Mouse (Mus musculus) neural tube, embryonic 14.5 days (tissue): Measurements from ENCODE around the gene Gfi1b. TPM values are rescaled to one million over a fixed set of nuclear protein-coding genes. Genes with fewer than 3 reads are reported as not detected.

ENCODE experiments used
- ATAC-seq: fragments of 200-750 bp; cut with Nextera tagmentation; 2 replicates; pipeline ENCODE4 v1.8.0; 2017; ENCODE audit warnings: low read depth, mild to moderate bottlenecking, moderate TSS enrichment, moderate library complexity
- H3K27ac ChIP-seq: fragments of 300-500 bp; sonication (generic); 2 replicates; pipeline ENCODE4 v1.5.1; 2014; ENCODE audit warnings: low read depth, mild to moderate bottlenecking, control low read depth, low read length, moderate library complexity, mixed read lengths
- H3K27me3 ChIP-seq: fragments of 300-500 bp; sonication (generic); 2 replicates; pipeline ENCODE4 v1.6.1; 2014; ENCODE audit warnings: low read length; ENCODE audit not compliant: control insufficient read depth, insufficient read depth
- H3K36me3 ChIP-seq: fragments of 300-500 bp; sonication (generic); 2 replicates; pipeline ENCODE4 v1.6.1; 2014; ENCODE audit warnings: low read length, mixed read lengths; ENCODE audit not compliant: control insufficient read depth, insufficient read depth
- H3K4me1 ChIP-seq: fragments of 300-500 bp; sonication (generic); 2 replicates; pipeline ENCODE4 v1.6.1; 2014; ENCODE audit warnings: low read length; ENCODE audit not compliant: control insufficient read depth, insufficient read depth
- H3K4me2 ChIP-seq: fragments of 300-500 bp; sonication (generic); 2 replicates; pipeline ENCODE4 v1.6.1; 2014; ENCODE audit warnings: mild to moderate bottlenecking, low read depth, low read length, control low read depth
- H3K4me3 ChIP-seq: fragments of 300-500 bp; sonication (generic); 2 replicates; pipeline ENCODE4 v1.5.1; 2014; ENCODE audit warnings: low read depth, low read length, control low read depth, mixed read lengths
- H3K9ac ChIP-seq: fragments of 300-500 bp; sonication (generic); replicated peaks from 2 replicates; pipeline ENCODE4 v1.6.1; 2014; ENCODE audit warnings: low read depth, mild to moderate bottlenecking, control low read depth, low read length, mixed read lengths
- H3K9me3 ChIP-seq: fragments of 300-500 bp; sonication (generic); 2 replicates; pipeline ENCODE4 v1.6.1; 2016; ENCODE audit warnings: low read length; ENCODE audit not compliant: control insufficient read depth
- WGBS: fragments of 180-500 bp; shearing (Covaris S2); extraction: QIAGEN DNeasy Blood & Tissue Kit; methylation state at CpG from one replicate; pipeline ENCODE4 v1.1.7; 2014; 5-methylcytosine and 5-hydroxymethylcytosine counted together
- polyA plus RNA-seq: library from polyadenylated mRNA; unstranded; fragments of >200 nt; fragmentation: Nextera tagmentation; extraction: Ambion mirVana; gene quantifications from 2 replicates; pipeline ENCODE4 v1.2.1, GENCODE M21; 2014

Gfi1b gene
- polyA plus RNA-seq, 1 experiment from 2014 or later = not detected

- H3K9me3 ChIP-seq = no peaks in the 10 kb centered on the region
- WGBS = 94% methylated on average over 10 of the region's 10 CpGs
- H3K27me3 ChIP-seq = no peaks in the 10 kb centered on the region
- no peak overlapping the region for H3K9ac ChIP-seq
- no peaks in the 10 kb centered on the region for H3K4me1 ChIP-seq
- H3K27ac ChIP-seq = no peak overlapping the region
- no peak overlapping the region for H3K4me2 ChIP-seq
- H3K4me3 ChIP-seq = no peak overlapping the region
- no peaks in the 10 kb centered on the region for H3K36me3 ChIP-seq
- no peak for ATAC-seq
Observed at GRCm38 (mm10) chr2:28609851-28610250, 11.9 kb downstream of the Gfi1b start.

DNA sequence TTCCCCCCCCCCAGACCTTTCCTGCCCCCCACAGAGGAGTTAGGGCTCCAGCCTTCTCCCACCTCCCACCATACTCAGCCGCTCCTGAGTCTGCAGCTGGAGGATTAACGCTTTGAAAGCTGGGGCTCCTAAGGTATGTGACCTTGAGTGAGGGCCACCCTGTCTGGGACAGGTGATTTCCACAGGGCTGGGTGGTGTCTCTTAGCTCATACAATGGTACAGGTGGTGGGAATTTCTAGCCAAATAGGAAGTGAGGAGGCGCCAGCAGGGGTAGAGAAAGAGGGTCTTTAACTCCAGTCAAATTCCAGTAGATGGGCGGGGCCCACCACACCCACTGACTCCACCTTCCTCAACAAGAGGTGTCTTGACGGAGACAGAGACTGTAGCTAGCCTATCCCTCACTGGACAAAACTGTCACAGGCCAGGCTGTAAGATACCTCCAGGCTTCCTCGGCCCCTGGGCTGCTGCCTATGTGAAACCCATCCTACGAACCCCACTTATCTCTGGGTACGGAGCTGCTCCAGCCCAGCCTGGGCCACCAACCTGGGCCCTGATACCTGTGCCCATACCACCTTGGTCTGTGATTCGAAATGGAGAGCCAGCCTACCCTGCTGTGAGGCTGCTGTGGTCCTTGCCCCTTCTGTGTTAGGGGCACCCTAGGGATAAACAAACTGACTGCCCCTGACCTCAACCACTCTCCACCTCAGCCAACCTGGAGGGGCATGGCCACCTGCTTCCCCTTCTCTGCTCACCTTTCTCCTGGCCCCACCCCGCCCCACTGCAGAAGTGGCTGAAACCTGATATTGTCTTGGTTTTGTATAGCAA is 14.2 kb downstream of the Gfi1b start:
- Histone ChIP-seq H3K4me1 (no peaks in the 10 kb centered on the region), H3K9me3 (no peaks in the 10 kb centered on the region), H3K4me3 (no peak overlapping the region), H3K9ac (no peak overlapping the region), H3K4me2 (no peak overlapping the region), H3K27ac (no peak overlapping the region), H3K36me3 (no peaks in the 10 kb centered on the region), H3K27me3 (no peaks in the 10 kb centered on the region)
- ATAC-seq = no peak
- 51% methylated on average over 10 of the region's 10 CpGs for WGBS

- Histone ChIP-seq H3K4me1 (no peaks in the 10 kb centered on the region), H3K27ac (no peak overlapping the region), H3K9me3 (no peaks in the 10 kb centered on the region), H3K36me3 (no peaks in the 10 kb centered on the region), H3K4me3 (no peak overlapping the region), H3K27me3 (no peaks in the 10 kb centered on the region), H3K9ac (no peak overlapping the region), H3K4me2 (no peak overlapping the region)
- no peak for ATAC-seq
- WGBS = 66% methylated on average over 8 of the region's 8 CpGs
Observed at GRCm38 (mm10) chr2:28606601-28607340, 15.0 kb downstream of the Gfi1b start.

DNA sequence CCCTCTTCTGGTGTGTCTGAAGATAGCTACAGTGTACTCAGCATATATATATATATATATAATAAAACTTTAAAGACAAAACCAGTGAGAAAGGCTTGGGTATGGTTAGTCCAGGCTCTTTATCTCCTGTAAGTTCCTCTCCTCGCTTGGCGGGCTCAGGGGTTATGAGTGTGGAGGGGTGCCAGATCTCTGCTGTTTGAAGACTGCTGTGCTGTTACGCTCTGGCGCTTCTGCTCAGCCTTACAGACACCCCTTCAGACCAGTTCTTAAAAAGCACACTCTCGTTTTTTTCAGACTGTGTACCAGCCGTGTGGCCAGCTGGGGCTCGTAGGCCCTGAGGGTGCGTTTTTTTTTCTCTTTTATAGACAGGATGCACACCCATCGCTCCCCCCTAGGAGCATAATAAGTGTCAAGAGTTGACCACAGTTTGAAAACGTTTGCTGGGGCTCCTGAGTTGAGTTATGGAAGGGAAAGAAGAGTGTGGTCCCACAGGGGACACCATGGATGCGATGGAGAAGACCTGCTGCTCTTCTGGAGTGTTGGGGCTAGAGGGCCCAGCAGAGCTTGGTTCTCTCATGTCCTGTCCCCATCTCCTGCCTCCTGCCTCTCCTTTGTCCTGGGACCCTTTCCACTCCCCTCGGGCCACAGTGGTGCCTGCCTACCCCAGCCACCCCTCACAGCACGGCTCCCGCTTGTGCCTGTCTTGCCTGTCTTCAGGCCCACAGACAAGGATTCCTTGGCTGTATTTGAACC is 15.8 kb downstream of the Gfi1b start:
- WGBS = 60% methylated on average over 14 of the region's 14 CpGs
- ATAC-seq = no peak
- Histone ChIP-seq H3K4me1 (no peaks in the 10 kb centered on the region), H3K9me3 (no peaks in the 10 kb centered on the region), H3K4me3 (no peak overlapping the region), H3K27me3 (no peaks in the 10 kb centered on the region), H3K36me3 (no peaks in the 10 kb centered on the region), H3K9ac (no peak overlapping the region), H3K27ac (no peak overlapping the region), H3K4me2 (no peak overlapping the region)

- Histone ChIP-seq H3K4me1 (no peaks in the 10 kb centered on the region), H3K9ac (no peak overlapping the region), H3K27ac (no peak overlapping the region), H3K4me2 (no peak overlapping the region), H3K36me3 (no peaks in the 10 kb centered on the region), H3K9me3 (no peaks in the 10 kb centered on the region), H3K4me3 (no peak overlapping the region), H3K27me3 (no peaks in the 10 kb centered on the region)
- no peak for ATAC-seq
- WGBS = 93% methylated on average over 5 of the region's 5 CpGs
Observed at GRCm38 (mm10) chr2:28603542-28603941, 18.2 kb downstream of the Gfi1b start.

- Histone ChIP-seq H3K27ac (no peak overlapping the region), H3K36me3 (no peaks in the 10 kb centered on the region), H3K4me2 (no peak overlapping the region), H3K4me1 (no peaks in the 10 kb centered on the region), H3K9me3 (no peaks in the 10 kb centered on the region), H3K4me3 (no peak overlapping the region), H3K9ac (no peak overlapping the region), H3K27me3 (no peaks in the 10 kb centered on the region)
- 70% methylated on average over 12 of the region's 12 CpGs for WGBS
- no peak for ATAC-seq
Observed at GRCm38 (mm10) chr2:28601720-28602590, 19.8 kb downstream of the Gfi1b start.

DNA sequence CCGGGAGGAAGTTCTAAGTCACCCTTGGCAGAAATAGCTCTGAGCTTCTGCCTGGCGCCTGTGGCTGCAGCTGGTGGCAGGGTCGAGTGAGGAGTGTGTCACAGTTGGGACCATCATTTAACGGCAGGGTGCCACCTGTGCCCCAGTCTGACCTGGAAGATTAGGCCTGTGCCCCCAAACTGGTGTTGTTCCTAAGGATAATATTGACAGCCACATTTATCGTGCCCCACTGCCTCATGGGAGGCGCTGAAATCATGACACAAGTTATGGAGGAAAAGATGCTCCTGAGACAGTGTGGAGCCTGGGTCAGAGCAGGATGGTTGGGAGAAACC is 22.2 kb downstream of the Gfi1b start:
- Histone ChIP-seq H3K4me3 (no peak overlapping the region), H3K4me1 (no peaks in the 10 kb centered on the region), H3K4me2 (no peak overlapping the region), H3K27me3 (no peaks in the 10 kb centered on the region), H3K9me3 (no peaks in the 10 kb centered on the region), H3K27ac (no peak overlapping the region), H3K9ac (no peak overlapping the region), H3K36me3 (no peaks in the 10 kb centered on the region)
- no peak for ATAC-seq
- WGBS = 76% methylated on average over 6 of the region's 6 CpGs

DNA sequence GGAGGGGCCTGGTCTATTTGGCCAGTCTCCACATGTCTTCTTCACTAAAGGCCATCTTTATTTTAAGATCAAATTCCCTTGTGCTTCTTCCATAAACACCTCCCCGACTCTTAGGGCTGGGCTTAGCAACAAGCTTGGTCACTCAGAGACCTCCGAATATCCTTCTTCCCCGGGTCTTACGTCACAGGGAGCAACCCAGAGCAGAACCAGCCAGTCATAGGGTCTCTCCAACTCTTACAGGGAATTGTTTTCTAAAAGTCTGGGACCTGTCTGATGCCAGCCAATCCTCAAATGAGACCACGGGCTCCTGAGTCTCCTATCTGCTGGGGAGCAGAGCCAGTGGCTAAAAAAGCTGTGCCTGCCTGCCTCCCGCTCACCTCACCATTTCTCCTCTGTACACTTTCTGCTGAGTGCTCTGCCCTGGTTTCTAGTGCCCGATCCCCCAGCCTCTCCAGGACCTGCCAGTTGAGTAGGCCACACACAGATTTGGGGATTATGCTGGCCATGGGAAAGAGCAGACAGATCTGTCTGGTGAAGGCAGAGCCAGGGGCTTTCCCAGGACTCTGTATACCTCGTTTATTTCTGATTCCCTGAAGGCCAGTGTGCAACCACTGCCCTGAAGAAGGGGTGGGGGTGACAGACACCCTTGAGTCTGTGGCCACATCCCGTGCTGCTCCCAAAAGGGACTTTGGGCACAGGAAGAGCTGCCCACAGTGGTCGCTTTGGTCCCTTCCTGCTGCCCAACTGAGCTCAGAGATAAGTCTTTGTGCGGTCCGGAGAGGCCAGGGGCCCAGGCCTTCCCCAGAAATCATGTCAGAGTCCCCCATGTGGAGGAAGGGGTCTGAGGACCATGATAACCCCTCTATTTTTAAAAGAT is 22.9 kb downstream of the Gfi1b start:
- H3K4me3 ChIP-seq = no peak overlapping the region
- WGBS = 77% methylated on average over 12 of the region's 12 CpGs
- H3K4me2 ChIP-seq = no peak overlapping the region
- no peaks in the 10 kb centered on the region for H3K4me1 ChIP-seq
- no peak for ATAC-seq
- no peaks in the 10 kb centered on the region for H3K27me3 ChIP-seq
- no peaks in the 10 kb centered on the region for H3K9me3 ChIP-seq
- H3K9ac ChIP-seq = no peak overlapping the region
- no peak overlapping the region for H3K27ac ChIP-seq
- no peaks in the 10 kb centered on the region for H3K36me3 ChIP-seq
